Mouse (Mus musculus) olfactory bulb, adult 2 months (tissue): ENCODE results near the gene Tbr1. TPM values are rescaled to one million over a fixed set of nuclear protein-coding genes. Genes with fewer than 3 reads are reported as not detected.

ENCODE experiments used
- H3K27ac ChIP-seq: fragments of 200-500 bp; 2 replicates; pipeline ENCODE4 v1.5.1; 2012; ENCODE audit warnings: low read depth, low read length; ENCODE audit not compliant: insufficient read depth
- H3K4me1 ChIP-seq: fragments of 200-500 bp; 2 replicates; pipeline ENCODE4 v1.6.1; 2012; ENCODE audit warnings: low read length; ENCODE audit not compliant: control insufficient read depth, insufficient read depth
- H3K4me3 ChIP-seq: fragments of 200-500 bp; 2 replicates; pipeline ENCODE4 v1.5.1; 2012; ENCODE audit warnings: mild to moderate bottlenecking, low read depth, low read length, moderate library complexity; ENCODE audit not compliant: insufficient read depth
- CTCF ChIP-seq: fragments of 200-500 bp; IDR thresholded peaks from 2 replicates; pipeline ENCODE4 v1.5.1; 2012; ENCODE audit warnings: low read depth, mild to moderate bottlenecking, low read length, moderate library complexity; ENCODE audit not compliant: insufficient read depth
- POLR2A ChIP-seq: fragments of 200-500 bp; IDR thresholded peaks from 2 replicates; pipeline ENCODE4 v1.6.1; 2012; ENCODE audit warnings: mild to moderate bottlenecking, low read depth, low read length, moderate library complexity; ENCODE audit not compliant: insufficient read depth
- WGBS: fragments of 180-500 bp; shearing (Covaris S2); methylation state at CpG from one replicate; pipeline ENCODE4 v1.1.7; 2018; 5-methylcytosine and 5-hydroxymethylcytosine counted together
- polyA plus RNA-seq: library from polyadenylated mRNA; stranded (reverse); fragments of >200 nt; gene quantifications from 2 replicates; pipeline ENCODE4 v1.2.4, GENCODE M21; 2012; ENCODE audit warnings: low replicate concordance; ENCODE audit not compliant: missing spikeins, insufficient read depth, insufficient read length

Gene Tbr1
- polyA plus RNA-seq: not detected in 2 replicates

- Histone ChIP-seq H3K4me1 (peaks cover 9% of the 10 kb centered on the region), H3K4me3 (no peak within 1 kb of the TSS)
- WGBS: 55% methylated on average over 11 of the region's 11 CpGs
Observed at GRCm38 (mm10) chr2:61802656-61803251, at the start of gene Tbr1. Gene Tbr1 (plus strand): TSS chr2:61802930.

GRCm38 (mm10) chr2:61754989-61755388 lies 47.7 kb upstream of the Tbr1 start:
- TF ChIP-seq CTCF (no peak), POLR2A (no peak)
- no peak overlapping the region for H3K27ac ChIP-seq
- H3K4me1 ChIP-seq: no peaks in the 10 kb centered on the region
- no peak overlapping the region for H3K4me3 ChIP-seq

More at GRCm38 (mm10) chr2:61802656-61803251, at the start of gene Tbr1:
- TF ChIP-seq POLR2A (no peak), CTCF (no peak)
- no peak within 1 kb of the TSS for H3K27ac ChIP-seq

GRCm38 (mm10) chr2:61759234-61759855 lies 43.4 kb upstream of the Tbr1 start:
- H3K4me1 ChIP-seq: no peaks in the 10 kb centered on the region
- WGBS: 92% methylated on average over 5 of the region's 5 CpGs
- TF ChIP-seq POLR2A (no peak), CTCF (no peak)
- no peak overlapping the region for H3K27ac ChIP-seq
- H3K4me3 ChIP-seq: no peak overlapping the region

DNA sequence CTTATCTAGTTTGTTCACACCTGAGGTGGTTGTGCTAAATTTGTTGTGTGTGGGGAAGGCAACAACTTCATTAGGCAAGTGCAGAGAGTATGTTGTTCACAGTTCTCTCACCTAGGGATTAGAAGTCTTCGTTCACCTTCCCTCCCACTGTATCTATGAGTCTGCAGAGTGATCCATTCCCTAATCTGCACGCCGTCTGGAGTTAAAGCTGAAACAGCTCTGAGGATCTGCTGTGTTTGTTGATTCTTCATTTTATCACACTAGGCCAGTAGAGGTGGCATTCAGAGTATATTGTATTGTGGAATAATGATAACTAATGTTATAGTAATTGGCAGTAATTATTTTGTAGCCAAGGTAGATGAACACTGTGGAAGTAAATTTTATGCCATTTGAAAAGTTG lies 42.7 kb upstream of the Tbr1 start:
- no peaks in the 10 kb centered on the region for H3K4me1 ChIP-seq
- no peak overlapping the region for H3K4me3 ChIP-seq
- 90% methylated on average over 3 of the region's 3 CpGs for WGBS
- no peak overlapping the region for H3K27ac ChIP-seq
- no peak for TF ChIP-seq CTCF
- TF ChIP-seq POLR2A: no peak

- 62% methylated on average over 6 of the region's 6 CpGs for WGBS
- Histone ChIP-seq H3K4me1 (no peaks in the 10 kb centered on the region), H3K4me3 (no peak overlapping the region), H3K27ac (no peak overlapping the region)
- TF ChIP-seq POLR2A (no peak), CTCF (no peak)
Observed at GRCm38 (mm10) chr2:61764470-61765105, 38.1 kb upstream of the Tbr1 start.

DNA sequence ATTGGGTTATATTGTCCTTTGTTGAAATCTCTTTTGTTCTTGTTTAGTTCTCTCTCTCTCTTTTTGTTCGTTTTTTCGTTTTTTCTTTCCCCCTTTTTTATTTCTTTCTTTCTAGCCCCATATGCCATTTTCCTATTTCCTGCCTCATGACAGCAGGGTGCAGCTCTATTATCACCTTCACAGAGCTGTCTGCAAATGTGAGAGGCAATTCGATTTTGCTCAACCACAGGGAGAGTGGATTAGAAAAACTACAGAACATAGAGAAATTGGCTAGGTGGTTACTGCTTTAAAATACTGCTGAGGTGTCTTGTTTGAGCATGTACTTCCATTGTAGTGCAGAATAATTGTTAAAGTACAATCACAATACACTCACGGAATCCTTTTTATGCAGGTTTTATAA lies 37.2 kb upstream of the Tbr1 start:
- Histone ChIP-seq H3K27ac (no peak overlapping the region), H3K4me3 (no peak overlapping the region), H3K4me1 (no peaks in the 10 kb centered on the region)
- TF ChIP-seq POLR2A: no peak
- TF ChIP-seq CTCF: no peak
- 31% methylated on average over 4 of the region's 4 CpGs for WGBS

DNA sequence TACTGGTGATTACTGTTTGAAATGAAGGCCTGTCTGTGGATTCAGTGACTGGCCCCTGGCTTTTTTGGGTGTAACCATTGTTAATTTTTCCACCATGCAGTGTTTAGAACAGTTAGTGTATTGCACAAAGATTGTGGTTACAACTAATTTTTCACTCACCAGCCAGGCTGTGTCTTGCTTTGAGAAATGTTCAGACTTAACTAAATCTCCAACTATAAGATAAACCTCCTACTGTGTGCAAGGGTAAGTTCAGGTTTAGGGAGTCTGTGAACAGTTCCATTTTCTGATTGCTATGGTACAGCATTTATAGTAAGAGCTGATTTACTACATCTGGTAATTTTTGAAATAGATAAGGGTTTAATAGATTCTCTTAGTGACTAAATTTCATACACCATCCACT lies 21.9 kb upstream of the Tbr1 start:
- Histone ChIP-seq H3K4me3 (no peak overlapping the region), H3K4me1 (no peaks in the 10 kb centered on the region), H3K27ac (no peak overlapping the region)
- TF ChIP-seq CTCF: no peak
- TF ChIP-seq POLR2A: no peak

DNA sequence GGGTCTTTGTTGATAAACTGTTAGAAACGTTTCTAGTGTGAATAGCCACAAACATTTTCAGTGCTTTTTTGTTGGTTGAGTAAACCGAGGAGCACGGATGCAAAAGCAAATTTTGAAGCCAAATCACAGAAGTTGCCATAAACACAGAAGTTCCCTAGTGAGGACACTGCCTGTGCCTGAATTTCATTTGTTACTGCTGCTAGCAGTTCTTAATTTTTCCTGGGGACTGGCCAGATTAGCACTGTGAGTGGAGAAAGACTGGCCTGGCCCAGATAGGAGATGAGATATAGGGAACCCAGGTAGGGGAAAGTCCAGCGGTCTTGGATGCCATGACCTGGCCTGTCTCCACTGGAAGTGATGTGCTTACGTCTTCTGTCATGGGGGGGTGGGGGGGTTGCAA lies 7.8 kb upstream of the Tbr1 start:
- Histone ChIP-seq H3K4me1 (no peaks in the 10 kb centered on the region), H3K27ac (no peak overlapping the region), H3K4me3 (no peak overlapping the region)
- WGBS: 75% methylated on average over 5 of the region's 5 CpGs
- TF ChIP-seq POLR2A (no peak), CTCF (no peak)

DNA sequence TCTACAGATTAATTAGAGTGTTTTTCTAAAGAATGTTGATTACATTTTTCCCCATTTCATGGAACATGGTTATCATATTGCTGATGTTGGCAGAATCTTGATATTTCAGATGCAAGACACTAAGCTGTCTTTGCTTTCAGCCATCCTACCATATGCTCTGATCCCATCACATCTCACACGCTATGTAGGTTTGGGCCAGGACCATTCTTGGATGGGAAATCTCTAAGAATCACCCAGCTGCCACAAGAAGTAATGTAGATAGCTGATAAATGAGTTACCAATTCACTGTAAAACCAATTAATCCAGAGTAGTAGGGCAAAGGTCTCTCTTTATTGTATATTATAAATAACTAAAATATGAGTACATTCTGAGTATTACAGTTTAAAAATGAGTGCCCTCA lies 4.7 kb upstream of the Tbr1 start:
- WGBS: 98% methylated on average over 1 of the region's 1 CpGs
- Histone ChIP-seq H3K27ac (no peak overlapping the region), H3K4me1 (no peaks in the 10 kb centered on the region), H3K4me3 (no peak overlapping the region)
- no peak for TF ChIP-seq CTCF
- TF ChIP-seq POLR2A: no peak
